Mouse (Mus musculus) liver, embryonic 11.5 days (tissue): ENCODE measurements at regions not wholly inside any gene's neighbourhood (a gene's known extent, or its start where the extent isn't known, plus 50 kb on each side); places are given as distances from the start of the nearest gene placed in this dataset.

Source experiments
- ATAC-seq: fragments of 200-750 bp; cut with Nextera tagmentation; replicated peaks from 2 replicates; pipeline ENCODE4 v1.8.0; 2017; ENCODE audit warnings: moderate number of reproducible peaks, mild to moderate bottlenecking, moderate TSS enrichment, moderate library complexity; ENCODE audit not compliant: low FRiP score
- DNase-seq: peaks from one replicate; pipeline ENCODE4 v3.0.0-alpha.2; 2017; ENCODE audit warnings: low spot score
- H3K27ac ChIP-seq: fragments of 300-500 bp; sonication (generic); 2 replicates; pipeline ENCODE4 v1.5.1; 2014; ENCODE audit warnings: mild to moderate bottlenecking, low read depth, low read length, control low read depth
- H3K27me3 ChIP-seq: fragments of 300-500 bp; sonication (generic); replicated peaks from 2 replicates; pipeline ENCODE4 v1.6.1; 2014; ENCODE audit warnings: low read length, mixed read lengths; ENCODE audit not compliant: control insufficient read depth, insufficient read depth
- H3K36me3 ChIP-seq: fragments of 300-500 bp; sonication (generic); 2 replicates; pipeline ENCODE4 v1.6.1; 2014; ENCODE audit warnings: mild to moderate bottlenecking, low read length, moderate library complexity, mixed read lengths; ENCODE audit not compliant: control insufficient read depth, insufficient read depth
- H3K4me1 ChIP-seq: fragments of 300-500 bp; sonication (generic); replicated peaks from 2 replicates; pipeline ENCODE4 v1.6.1; 2014; ENCODE audit warnings: low read length, mixed read lengths; ENCODE audit not compliant: control insufficient read depth, insufficient read depth
- H3K4me2 ChIP-seq: fragments of 300-500 bp; sonication (generic); 2 replicates; pipeline ENCODE4 v1.6.1; 2014; ENCODE audit warnings: mild to moderate bottlenecking, control low read depth, moderate library complexity
- H3K4me3 ChIP-seq: fragments of 300-500 bp; sonication (generic); 2 replicates; pipeline ENCODE4 v1.5.1; 2014; ENCODE audit warnings: low read depth, low read length, control low read depth
- H3K9ac ChIP-seq: fragments of 300-500 bp; sonication (generic); 2 replicates; pipeline ENCODE4 v1.6.1; 2014; ENCODE audit warnings: low read depth, low read length, control low read depth
- H3K9me3 ChIP-seq: fragments of 300-500 bp; sonication (generic); 2 replicates; pipeline ENCODE4 v1.6.1; 2016; ENCODE audit warnings: low read length, inconsistent platforms, mixed read lengths; ENCODE audit not compliant: control insufficient read depth
- WGBS: fragments of 180-500 bp; shearing (Covaris S2); extraction: QIAGEN DNeasy Blood & Tissue Kit; methylation state at CpG from one replicate; pipeline ENCODE4 v1.1.7; 2014; 5-methylcytosine and 5-hydroxymethylcytosine counted together

GRCm38 (mm10) chr12:107131841-107132240 lies 356.6 kb upstream of the 3110018I06Rik start:
- DNase-seq, result no peak
- no peaks in the 10 kb centered on the region for H3K4me1 ChIP-seq
- H3K4me3 ChIP-seq, result no peak overlapping the region
- H3K9me3 ChIP-seq, result no peaks in the 10 kb centered on the region
- no peak for ATAC-seq
- WGBS, result 66% methylated on average over 6 of the region's 6 CpGs
- no peak overlapping the region for H3K27ac ChIP-seq
- no peaks in the 10 kb centered on the region for H3K27me3 ChIP-seq
- H3K9ac ChIP-seq, result no peak overlapping the region
- no peak overlapping the region for H3K4me2 ChIP-seq
- H3K36me3 ChIP-seq, result no peaks in the 10 kb centered on the region

GRCm38 (mm10) chr12:107132501-107132900 lies 355.9 kb upstream of the 3110018I06Rik start:
- no peak overlapping the region for H3K4me2 ChIP-seq
- no peak for DNase-seq
- H3K4me1 ChIP-seq, result no peaks in the 10 kb centered on the region
- H3K9me3 ChIP-seq, result no peaks in the 10 kb centered on the region
- 71% methylated on average over 3 of the region's 3 CpGs for WGBS
- no peaks in the 10 kb centered on the region for H3K36me3 ChIP-seq
- no peak overlapping the region for H3K4me3 ChIP-seq
- H3K27ac ChIP-seq, result no peak overlapping the region
- no peaks in the 10 kb centered on the region for H3K27me3 ChIP-seq
- no peak for ATAC-seq
- H3K9ac ChIP-seq, result no peak overlapping the region

- no peaks in the 10 kb centered on the region for H3K36me3 ChIP-seq
- no peak overlapping the region for H3K4me2 ChIP-seq
- WGBS, result 83% methylated on average over 3 of the region's 3 CpGs
- no peak for ATAC-seq
- no peak overlapping the region for H3K4me3 ChIP-seq
- no peaks in the 10 kb centered on the region for H3K9me3 ChIP-seq
- no peak overlapping the region for H3K9ac ChIP-seq
- H3K4me1 ChIP-seq, result no peaks in the 10 kb centered on the region
- DNase-seq, result no peak
- no peaks in the 10 kb centered on the region for H3K27me3 ChIP-seq
- H3K27ac ChIP-seq, result no peak overlapping the region
Measured at GRCm38 (mm10) chr12:107134353-107134752, 354.1 kb upstream of the 3110018I06Rik start.

GRCm38 (mm10) chr12:107138677-107139400 lies 349.6 kb upstream of the 3110018I06Rik start:
- no peak overlapping the region for H3K27ac ChIP-seq
- ATAC-seq (no peak), DNase-seq (no peak)
- no peak overlapping the region for H3K4me2 ChIP-seq
- H3K9ac ChIP-seq, result no peak overlapping the region
- no peak overlapping the region for H3K4me3 ChIP-seq
- WGBS, result 91% methylated on average over 8 of the region's 8 CpGs
- H3K27me3 ChIP-seq, result no peaks in the 10 kb centered on the region
- no peaks in the 10 kb centered on the region for H3K36me3 ChIP-seq
- H3K9me3 ChIP-seq, result no peaks in the 10 kb centered on the region
- H3K4me1 ChIP-seq, result no peaks in the 10 kb centered on the region

- no peak overlapping the region for H3K9ac ChIP-seq
- ATAC-seq (no peak), DNase-seq (no peak)
- no peaks in the 10 kb centered on the region for H3K27me3 ChIP-seq
- H3K4me2 ChIP-seq, result no peak overlapping the region
- no peak overlapping the region for H3K4me3 ChIP-seq
- no peaks in the 10 kb centered on the region for H3K4me1 ChIP-seq
- no peaks in the 10 kb centered on the region for H3K9me3 ChIP-seq
- 84% methylated on average over 9 of the region's 9 CpGs for WGBS
- H3K36me3 ChIP-seq, result no peaks in the 10 kb centered on the region
- H3K27ac ChIP-seq, result no peak overlapping the region
Measured at GRCm38 (mm10) chr12:107140957-107141595, 347.4 kb upstream of the 3110018I06Rik start.

GRCm38 (mm10) chr12:107142226-107142625 lies 346.2 kb upstream of the 3110018I06Rik start:
- H3K4me3 ChIP-seq, result no peak overlapping the region
- no peak overlapping the region for H3K9ac ChIP-seq
- H3K27me3 ChIP-seq, result no peaks in the 10 kb centered on the region
- DNase-seq (no peak), ATAC-seq (no peak)
- WGBS, result 81% methylated on average over 6 of the region's 6 CpGs
- H3K4me2 ChIP-seq, result no peak overlapping the region
- H3K9me3 ChIP-seq, result no peaks in the 10 kb centered on the region
- H3K27ac ChIP-seq, result no peak overlapping the region
- no peaks in the 10 kb centered on the region for H3K36me3 ChIP-seq
- no peaks in the 10 kb centered on the region for H3K4me1 ChIP-seq

- no peak overlapping the region for H3K4me3 ChIP-seq
- WGBS, result 70% methylated on average over 5 of the region's 5 CpGs
- no peak for ATAC-seq
Measured at GRCm38 (mm10) chr12:107146608-107147121, 341.8 kb upstream of the 3110018I06Rik start.

GRCm38 (mm10) chr12:107148451-107148850 lies 340.0 kb upstream of the 3110018I06Rik start:
- H3K27me3 ChIP-seq, result no peaks in the 10 kb centered on the region
- no peak overlapping the region for H3K4me3 ChIP-seq
- no peaks in the 10 kb centered on the region for H3K4me1 ChIP-seq
- no peak overlapping the region for H3K9ac ChIP-seq
- H3K4me2 ChIP-seq, result no peak overlapping the region
- ATAC-seq (no peak), DNase-seq (no peak)
- no peak overlapping the region for H3K27ac ChIP-seq
- H3K36me3 ChIP-seq, result no peaks in the 10 kb centered on the region
- 41% methylated on average over 8 of the region's 8 CpGs for WGBS
- H3K9me3 ChIP-seq, result no peaks in the 10 kb centered on the region

More at GRCm38 (mm10) chr12:107146608-107147121, 341.8 kb upstream of the 3110018I06Rik start:
- no peaks in the 10 kb centered on the region for H3K27me3 ChIP-seq
- DNase-seq, result no peak
- H3K9me3 ChIP-seq, result no peaks in the 10 kb centered on the region
- H3K4me1 ChIP-seq, result no peaks in the 10 kb centered on the region
- no peak overlapping the region for H3K4me2 ChIP-seq
- no peaks in the 10 kb centered on the region for H3K36me3 ChIP-seq
- no peak overlapping the region for H3K9ac ChIP-seq
- H3K27ac ChIP-seq, result no peak overlapping the region

GRCm38 (mm10) chr12:107151089-107151488 lies 337.3 kb upstream of the 3110018I06Rik start:
- Histone ChIP-seq H3K4me2 (no peak overlapping the region), H3K9me3 (no peaks in the 10 kb centered on the region), H3K4me1 (no peaks in the 10 kb centered on the region), H3K4me3 (no peak overlapping the region), H3K27ac (no peak overlapping the region), H3K36me3 (no peaks in the 10 kb centered on the region), H3K27me3 (no peaks in the 10 kb centered on the region), H3K9ac (no peak overlapping the region)
- ATAC-seq (no peak), DNase-seq (no peak)
- 59% methylated on average over 5 of the region's 5 CpGs for WGBS
